Mouse (Mus musculus) neural tube, embryonic 12.5 days (tissue): ENCODE measurements around the gene Mrps18a. TPM values are rescaled to one million over a fixed set of nuclear protein-coding genes. Genes with fewer than 3 reads are reported as not detected.

Experiments used
- ATAC-seq: fragments of 200-750 bp; cut with Nextera tagmentation; 2 replicates; pipeline ENCODE4 v1.8.0; 2017; ENCODE audit warnings: low read depth, mild to moderate bottlenecking, moderate TSS enrichment, moderate library complexity; ENCODE audit not compliant: low FRiP score
- H3K27ac ChIP-seq: fragments of 300-500 bp; sonication (generic); 2 replicates; pipeline ENCODE4 v1.5.1; 2016
- H3K27me3 ChIP-seq: fragments of 300-500 bp; sonication (generic); replicated peaks from 2 replicates; pipeline ENCODE4 v1.6.1; 2016; ENCODE audit warnings: mild to moderate bottlenecking
- H3K36me3 ChIP-seq: fragments of 300-500 bp; sonication (generic); 2 replicates; pipeline ENCODE4 v1.6.1; 2016; ENCODE audit warnings: mild to moderate bottlenecking
- H3K4me1 ChIP-seq: fragments of 300-500 bp; sonication (generic); 2 replicates; pipeline ENCODE4 v1.6.1; 2016
- H3K4me2 ChIP-seq: fragments of 300-500 bp; sonication (generic); replicated peaks from 2 replicates; pipeline ENCODE4 v1.6.1; 2016; ENCODE audit warnings: mild to moderate bottlenecking
- H3K4me3 ChIP-seq: fragments of 300-500 bp; sonication (generic); 2 replicates; pipeline ENCODE4 v1.5.1; 2016
- H3K9ac ChIP-seq: fragments of 300-500 bp; sonication (generic); 2 replicates; pipeline ENCODE4 v1.6.1; 2016; ENCODE audit warnings: mild to moderate bottlenecking
- H3K9me3 ChIP-seq: fragments of 300-500 bp; sonication (generic); 2 replicates; pipeline ENCODE4 v1.6.1; 2016; ENCODE audit warnings: mild to moderate bottlenecking
- WGBS: fragments of 180-500 bp; shearing (Covaris S2); methylation state at CpG from one replicate; pipeline ENCODE4 v1.1.7; 2016; 5-methylcytosine and 5-hydroxymethylcytosine counted together
- polyA plus RNA-seq: library from polyadenylated mRNA; unstranded; fragments of >200 nt; fragmentation: Nextera tagmentation; extraction: Ambion mirVana; gene quantifications from 2 replicates; pipeline ENCODE4 v1.2.1, GENCODE M21; 2016

Gene Mrps18a
- polyA plus RNA-seq, 1 experiment from 2014 or later, result 125 TPM

- 84% methylated on average over 13 of the region's 13 CpGs for WGBS
- ATAC-seq, result no peak
- H3K36me3 ChIP-seq, result peaks cover 55% of the 10 kb centered on the region
Observed at GRCm38 (mm10) chr17:46129741-46130498, 19.1 kb downstream of the Mrps18a start.

GRCm38 (mm10) chr17:46132058-46132718 lies 21.4 kb downstream of the Mrps18a start:
- no peaks in the 10 kb centered on the region for H3K4me1 ChIP-seq
- no peaks in the 10 kb centered on the region for H3K27me3 ChIP-seq
- no peaks in the 10 kb centered on the region for H3K9me3 ChIP-seq
- H3K9ac ChIP-seq, result no peak overlapping the region
- peaks cover 33% of the 10 kb centered on the region for H3K36me3 ChIP-seq
- peak; percentile 57; the same call in 1 of the 2 replicates for ATAC-seq
- no peak overlapping the region for H3K4me3 ChIP-seq
- no peak overlapping the region for H3K27ac ChIP-seq
- no peak overlapping the region for H3K4me2 ChIP-seq
- WGBS, result 15% methylated on average over 12 of the region's 12 CpGs

More at GRCm38 (mm10) chr17:46129741-46130498, 19.1 kb downstream of the Mrps18a start:
- H3K9me3 ChIP-seq, result no peaks in the 10 kb centered on the region
- H3K27me3 ChIP-seq, result no peaks in the 10 kb centered on the region
- no peaks in the 10 kb centered on the region for H3K4me1 ChIP-seq
- no peak overlapping the region for H3K9ac ChIP-seq
- no peak overlapping the region for H3K27ac ChIP-seq
- no peak overlapping the region for H3K4me2 ChIP-seq
- H3K4me3 ChIP-seq, result no peak overlapping the region

GRCm38 (mm10) chr17:46132862-46133261 lies 22.1 kb downstream of the Mrps18a start:
- Histone ChIP-seq H3K27me3 (no peaks in the 10 kb centered on the region), H3K36me3 (peaks cover 26% of the 10 kb centered on the region), H3K4me3 (no peak overlapping the region), H3K27ac (no peak overlapping the region), H3K4me2 (no peak overlapping the region), H3K9ac (no peak overlapping the region), H3K4me1 (no peaks in the 10 kb centered on the region), H3K9me3 (no peaks in the 10 kb centered on the region)
- WGBS, result 81% methylated on average over 8 of the region's 8 CpGs
- ATAC-seq, result 0 out of 2 replicates have a peak, but pooled peaks have one; percentile 44

- Histone ChIP-seq H3K36me3 (no peaks in the 10 kb centered on the region), H3K9ac (no peak overlapping the region), H3K27me3 (no peaks in the 10 kb centered on the region), H3K9me3 (no peaks in the 10 kb centered on the region), H3K27ac (no peak overlapping the region), H3K4me1 (peaks cover 6% of the 10 kb centered on the region; the same call in 1 of the 2 replicates), H3K4me3 (no peak overlapping the region), H3K4me2 (no peak overlapping the region)
- 83% methylated on average over 8 of the region's 8 CpGs for WGBS
- no peak for ATAC-seq
Observed at GRCm38 (mm10) chr17:46138563-46139236, 27.9 kb downstream of the Mrps18a start.

GRCm38 (mm10) chr17:46139872-46140271 lies 29.1 kb downstream of the Mrps18a start:
- H3K4me3 ChIP-seq, result no peak overlapping the region
- H3K27ac ChIP-seq, result no peak overlapping the region
- no peak overlapping the region for H3K9ac ChIP-seq
- peaks cover 13% of the 10 kb centered on the region; the same call in 1 of the 2 replicates for H3K4me1 ChIP-seq
- H3K36me3 ChIP-seq, result no peaks in the 10 kb centered on the region
- no peaks in the 10 kb centered on the region for H3K9me3 ChIP-seq
- H3K27me3 ChIP-seq, result no peaks in the 10 kb centered on the region
- ATAC-seq, result no peak
- WGBS, result 92% methylated on average over 3 of the region's 3 CpGs
- no peak overlapping the region for H3K4me2 ChIP-seq

GRCm38 (mm10) chr17:46143578-46144423 lies 33.0 kb downstream of the Mrps18a start, which contains the start of gene Rsph9:
Gene Rsph9, minus strand, starts transcription at chr17:46144216.
- Histone ChIP-seq H3K9me3 (no peaks in the 10 kb centered on the region), H3K9ac (peak within 1 kb of the TSS; percentile 47), H3K4me2 (peak within 1 kb of the TSS; percentile 74), H3K27ac (no peak within 1 kb of the TSS), H3K27me3 (no peaks in the 10 kb centered on the region), H3K4me1 (peaks cover 13% of the 10 kb centered on the region; the same call in 1 of the 2 replicates), H3K36me3 (peaks cover 31% of the 10 kb centered on the region), H3K4me3 (peak within 1 kb of the TSS; percentile 43)
- 7% methylated on average over 37 of the region's 37 CpGs for WGBS
- peak; percentile 93 for ATAC-seq

- WGBS, result 8% methylated on average over 33 of the region's 33 CpGs
- H3K36me3 ChIP-seq, result peaks cover 19% of the 10 kb centered on the region
- H3K27ac ChIP-seq, result no peak within 1 kb of the TSS
- H3K27me3 ChIP-seq, result no peaks in the 10 kb centered on the region
- H3K9ac ChIP-seq, result peak within 1 kb of the TSS; percentile 73
- peak within 1 kb of the TSS; percentile 87 for H3K4me2 ChIP-seq
- H3K9me3 ChIP-seq, result no peaks in the 10 kb centered on the region
- peak; percentile 92 for ATAC-seq
- peak within 1 kb of the TSS; percentile 53 for H3K4me3 ChIP-seq
- H3K4me1 ChIP-seq, result peaks cover 12% of the 10 kb centered on the region
Observed at GRCm38 (mm10) chr17:46152847-46153782, 42.3 kb downstream of the Mrps18a start, which contains the start of gene Mad2l1bp. Gene Mad2l1bp, minus strand, starts transcription at chr17:46153553.

- Histone ChIP-seq H3K9me3 (no peaks in the 10 kb centered on the region), H3K27me3 (no peaks in the 10 kb centered on the region), H3K4me2 (no peak overlapping the region), H3K9ac (no peak overlapping the region), H3K4me1 (peaks cover 12% of the 10 kb centered on the region), H3K27ac (no peak overlapping the region), H3K4me3 (no peak overlapping the region), H3K36me3 (peaks cover 8% of the 10 kb centered on the region; the same call in 1 of the 2 replicates)
- 97% methylated on average over 3 of the region's 3 CpGs for WGBS
- no peak for ATAC-seq
Observed at GRCm38 (mm10) chr17:46154336-46154735, 43.5 kb downstream of the Mrps18a start.

GRCm38 (mm10) chr17:46156680-46157079 lies 45.9 kb downstream of the Mrps18a start:
- Histone ChIP-seq H3K4me3 (no peak overlapping the region), H3K27ac (no peak overlapping the region), H3K27me3 (no peaks in the 10 kb centered on the region), H3K9me3 (no peaks in the 10 kb centered on the region), H3K36me3 (peaks cover under 1% of the 10 kb centered on the region; the same call in 1 of the 2 replicates), H3K4me2 (no peak overlapping the region), H3K9ac (no peak overlapping the region), H3K4me1 (peaks cover 22% of the 10 kb centered on the region)
- ATAC-seq, result no peak
- WGBS, result 91% methylated on average over 5 of the region's 5 CpGs

GRCm38 (mm10) chr17:46157131-46157530 lies 46.3 kb downstream of the Mrps18a start:
- H3K4me2 ChIP-seq, result no peak overlapping the region
- ATAC-seq, result no peak
- no peak overlapping the region for H3K9ac ChIP-seq
- H3K4me1 ChIP-seq, result peaks cover 26% of the 10 kb centered on the region
- H3K4me3 ChIP-seq, result no peak overlapping the region
- WGBS, result 86% methylated on average over 8 of the region's 8 CpGs
- no peak overlapping the region for H3K27ac ChIP-seq
- H3K36me3 ChIP-seq, result no peaks in the 10 kb centered on the region
- H3K27me3 ChIP-seq, result no peaks in the 10 kb centered on the region
- H3K9me3 ChIP-seq, result no peaks in the 10 kb centered on the region
